15 mouse cellular contexts compared by ENCODE assay signal in genomic region chr2:38468845-38469244, GRCm38 (mm10).
"Had no signal": no experiment of that assay in that cellular context is flagged by ENCODE, and none has a peak within 500 bp of the region (broad histone marks: within the 10 kb centered on the region; RNA-seq: fewer than 3 reads in every experiment).

No protein-coding gene starts in this region.

- H3K36me3 ChIP-seq: liver, embryonic 13.5 days; midbrain, embryonic 12.5 days; midbrain, embryonic 15.5 days had no signal

- H3K9ac ChIP-seq: liver, embryonic 13.5 days; lung, embryonic 14.5 days; midbrain, embryonic 12.5 days; midbrain, embryonic 15.5 days had no signal

- H3K4me2 ChIP-seq: liver, embryonic 13.5 days; lung, embryonic 14.5 days; midbrain, embryonic 12.5 days; midbrain, embryonic 15.5 days had no signal

- H3K9me3 ChIP-seq: liver, embryonic 13.5 days; midbrain, embryonic 12.5 days; midbrain, embryonic 15.5 days had no signal

- DNase-seq: kidney, adult 9 months; kidney, postnatal 25 days; layer of hippocampus, postnatal 36 days; liver, embryonic 13.5 days; lung, embryonic 14.5 days; thymus, adult 2 months; thymus, postnatal 14 days; thymus, postnatal 4 days had no signal

- H3K27me3 ChIP-seq: liver, embryonic 13.5 days; midbrain, embryonic 12.5 days; midbrain, embryonic 15.5 days had no signal

- H3K4me3 ChIP-seq: left cerebral cortex, adult 2 months; liver, embryonic 13.5 days; midbrain, embryonic 12.5 days; midbrain, embryonic 15.5 days; myocyte had no signal

- H3K27ac ChIP-seq: left cerebral cortex, adult 2 months; liver, embryonic 13.5 days; macrophage; midbrain, embryonic 12.5 days; midbrain, embryonic 15.5 days; stomach, postnatal 0 days had no signal

- ATAC-seq: lung, postnatal 0 days; midbrain, embryonic 15.5 days had no signal

- H3K4me1 ChIP-seq: midbrain, embryonic 12.5 days; midbrain, embryonic 15.5 days had no signal
